Mouse (Mus musculus) liver, postnatal 0 days (tissue): ENCODE data around the gene Cldnd1. TPM values are rescaled to one million over a fixed set of nuclear protein-coding genes. Genes with fewer than 3 reads are reported as not detected.

Experiments used
- ATAC-seq: fragments of 200-750 bp; cut with Nextera tagmentation; 2 replicates; pipeline ENCODE4 v1.8.0; 2017; ENCODE audit warnings: mild to moderate bottlenecking, moderate library complexity
- DNase-seq: peaks from one replicate; pipeline ENCODE4 v3.0.0-alpha.2; 2016
- H3K27ac ChIP-seq: fragments of 300-500 bp; sonication (generic); 2 replicates; pipeline ENCODE4 v1.5.1; 2014; ENCODE audit warnings: antibody characterized with exemption, moderate library complexity, mild to moderate bottlenecking, low read depth
- H3K27me3 ChIP-seq: fragments of 300-500 bp; sonication (generic); 2 replicates; pipeline ENCODE4 v1.6.1; 2014; ENCODE audit warnings: low read length, control low read depth, mixed read lengths; ENCODE audit not compliant: insufficient read depth
- H3K36me3 ChIP-seq: fragments of 300-500 bp; sonication (generic); replicated peaks from 2 replicates; pipeline ENCODE4 v1.6.1; 2014; ENCODE audit warnings: mild to moderate bottlenecking, control low read depth, low read length, moderate library complexity, mixed read lengths; ENCODE audit not compliant: insufficient read depth
- H3K4me1 ChIP-seq: fragments of 300-500 bp; sonication (generic); 2 replicates; pipeline ENCODE4 v1.6.1; 2014; ENCODE audit warnings: antibody characterized with exemption, mild to moderate bottlenecking, control low read depth; ENCODE audit not compliant: insufficient read depth
- H3K4me2 ChIP-seq: fragments of 300-500 bp; sonication (generic); 2 replicates; pipeline ENCODE4 v1.6.1; 2014; ENCODE audit warnings: low read depth, mild to moderate bottlenecking, low read length, moderate library complexity, mixed read lengths
- H3K4me3 ChIP-seq: fragments of 300-500 bp; sonication (generic); 2 replicates; pipeline ENCODE4 v1.5.1; 2014; ENCODE audit warnings: low read depth, low read length
- H3K9ac ChIP-seq: fragments of 300-500 bp; sonication (generic); replicated peaks from 2 replicates; pipeline ENCODE4 v1.6.1; 2014; ENCODE audit warnings: mild to moderate bottlenecking, moderate library complexity
- H3K9me3 ChIP-seq: fragments of 300-500 bp; sonication (generic); 2 replicates; pipeline ENCODE4 v1.6.1; 2016; ENCODE audit warnings: mild to moderate bottlenecking, control low read depth, low read length, mixed read lengths
- CTCF ChIP-seq: sonication (generic); IDR thresholded peaks from 2 replicates; pipeline ENCODE4 v1.5.1; 2016; ENCODE audit warnings: antibody characterized with exemption, low read depth
- EP300 ChIP-seq: IDR thresholded peaks from 2 replicates; pipeline ENCODE4 v1.6.1; 2016; ENCODE audit warnings: antibody characterized with exemption, low read depth, mild to moderate bottlenecking
- WGBS: fragments of 180-500 bp; shearing (Covaris S2); extraction: QIAGEN DNeasy Blood & Tissue Kit; methylation state at CpG from one replicate; pipeline ENCODE4 v1.1.7; 2014; ENCODE audit not compliant: insufficient replicate concordance; 5-methylcytosine and 5-hydroxymethylcytosine counted together
- polyA plus RNA-seq: library from polyadenylated mRNA; unstranded; fragments of >200 nt; fragmentation: Nextera tagmentation; extraction: Ambion mirVana; gene quantifications from 2 replicates; pipeline ENCODE4 v1.2.1, GENCODE M21; 2015

Cldnd1 gene
- polyA plus RNA-seq, 1 experiment from 2014 or later = 28.4 TPM

DNA sequence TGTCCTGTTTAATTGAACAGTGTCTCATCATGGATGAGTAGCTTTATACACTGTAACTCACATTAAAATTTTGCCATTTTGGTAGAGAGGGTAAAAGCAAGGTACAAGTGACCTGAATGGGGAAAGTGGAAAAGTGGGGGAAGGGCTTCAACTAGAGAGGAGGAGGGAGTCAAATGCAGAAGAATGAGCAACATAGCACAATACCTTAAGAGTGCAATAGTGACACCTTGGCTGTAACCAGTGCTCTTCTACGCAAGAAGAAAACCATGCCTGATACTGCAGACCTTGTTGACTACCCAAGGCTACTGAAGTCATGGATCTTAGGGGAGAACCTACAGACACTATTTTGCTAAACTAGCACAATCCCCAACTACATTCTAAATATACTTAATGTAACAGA, 30.4 kb upstream of the Cldnd1 start:
- Histone ChIP-seq H3K9me3 (no peaks in the 10 kb centered on the region), H3K9ac (no peak overlapping the region), H3K27ac (no peak overlapping the region), H3K27me3 (0 out of 2 replicates have a peak, but pooled peaks cover 3% of the 10 kb centered on the region), H3K4me1 (no peaks in the 10 kb centered on the region), H3K4me3 (no peak overlapping the region), H3K4me2 (no peak overlapping the region), H3K36me3 (no peaks in the 10 kb centered on the region)
- WGBS = 86% methylated on average over 1 of the region's 1 CpGs
- no peak for ATAC-seq
- DNase-seq = no peak
- TF ChIP-seq CTCF (no peak), EP300 (no peak)

- no peak for ATAC-seq
- H3K9ac ChIP-seq = no peak overlapping the region
- no peak overlapping the region for H3K27ac ChIP-seq
- no peaks in the 10 kb centered on the region for H3K9me3 ChIP-seq
- no peak overlapping the region for H3K4me2 ChIP-seq
- TF ChIP-seq EP300 (no peak), CTCF (no peak)
- H3K4me1 ChIP-seq = no peaks in the 10 kb centered on the region
- no peak for DNase-seq
- no peak overlapping the region for H3K4me3 ChIP-seq
- 83% methylated on average over 6 of the region's 6 CpGs for WGBS
- 0 out of 2 replicates have a peak, but pooled peaks cover 5% of the 10 kb centered on the region for H3K27me3 ChIP-seq
- no peaks in the 10 kb centered on the region for H3K36me3 ChIP-seq
Observed at GRCm38 (mm10) chr16:58700174-58700573, 27.5 kb upstream of the Cldnd1 start.

- Histone ChIP-seq H3K36me3 (no peaks in the 10 kb centered on the region), H3K27me3 (0 out of 2 replicates have a peak, but pooled peaks cover 5% of the 10 kb centered on the region), H3K27ac (no peak overlapping the region), H3K9me3 (no peaks in the 10 kb centered on the region), H3K9ac (no peak overlapping the region), H3K4me2 (no peak overlapping the region), H3K4me1 (no peaks in the 10 kb centered on the region), H3K4me3 (no peak overlapping the region)
- WGBS = 76% methylated on average over 12 of the region's 12 CpGs
- DNase-seq (no peak), ATAC-seq (no peak)
- TF ChIP-seq CTCF = no peak
- TF ChIP-seq EP300 = no peak
Observed at GRCm38 (mm10) chr16:58700816-58701424, 26.8 kb upstream of the Cldnd1 start.

GRCm38 (mm10) chr16:58701779-58702178, 25.9 kb upstream of the Cldnd1 start:
- Histone ChIP-seq H3K4me2 (no peak overlapping the region), H3K27ac (no peak overlapping the region), H3K9me3 (no peaks in the 10 kb centered on the region), H3K36me3 (no peaks in the 10 kb centered on the region), H3K27me3 (0 out of 2 replicates have a peak, but pooled peaks cover 5% of the 10 kb centered on the region), H3K9ac (no peak overlapping the region), H3K4me1 (no peaks in the 10 kb centered on the region), H3K4me3 (no peak overlapping the region)
- no peak for TF ChIP-seq EP300
- TF ChIP-seq CTCF = no peak
- ATAC-seq (no peak), DNase-seq (no peak)
- 56% methylated on average over 6 of the region's 6 CpGs for WGBS

GRCm38 (mm10) chr16:58702329-58702932, 25.3 kb upstream of the Cldnd1 start:
- no peak for TF ChIP-seq CTCF
- no peak for TF ChIP-seq EP300
- no peaks in the 10 kb centered on the region for H3K9me3 ChIP-seq
- ATAC-seq = no peak
- no peak overlapping the region for H3K27ac ChIP-seq
- H3K9ac ChIP-seq = no peak overlapping the region
- no peaks in the 10 kb centered on the region for H3K36me3 ChIP-seq
- H3K4me1 ChIP-seq = no peaks in the 10 kb centered on the region
- H3K27me3 ChIP-seq = 0 out of 2 replicates have a peak, but pooled peaks cover 5% of the 10 kb centered on the region
- 77% methylated on average over 10 of the region's 10 CpGs for WGBS
- no peak overlapping the region for H3K4me3 ChIP-seq
- no peak for DNase-seq
- H3K4me2 ChIP-seq = no peak overlapping the region

GRCm38 (mm10) chr16:58703382-58704124, 24.2 kb upstream of the Cldnd1 start:
- DNase-seq = no peak
- no peak overlapping the region for H3K4me2 ChIP-seq
- 18% methylated on average over 10 of the region's 10 CpGs for WGBS

More at GRCm38 (mm10) chr16:58703382-58704124, 24.2 kb upstream of the Cldnd1 start:
- H3K4me1 ChIP-seq = no peaks in the 10 kb centered on the region
- H3K27ac ChIP-seq = no peak overlapping the region
- H3K9ac ChIP-seq = no peak overlapping the region
- TF ChIP-seq EP300 = no peak
- TF ChIP-seq CTCF = no peak
- 0 out of 2 replicates have a peak, but pooled peaks cover 5% of the 10 kb centered on the region for H3K27me3 ChIP-seq
- H3K4me3 ChIP-seq = no peak overlapping the region
- H3K36me3 ChIP-seq = no peaks in the 10 kb centered on the region
- ATAC-seq = no peak
- H3K9me3 ChIP-seq = no peaks in the 10 kb centered on the region
